Mouse (Mus musculus) megakaryocyte, embryonic 14.5 days (primary cell): ENCODE measurements at regions not wholly inside any gene's neighbourhood (a gene's known extent, or its start where the extent isn't known, plus 50 kb on each side); places are given as distances from the start of the nearest gene placed in this dataset.

Experiments used
- FLI1 ChIP-seq: IDR thresholded peaks from 2 replicates; pipeline ENCODE4 v1.6.1; 2012; ENCODE audit warnings: low read length, inconsistent platforms, mixed read lengths
- GATA1 ChIP-seq: IDR thresholded peaks from 3 replicates; pipeline ENCODE4 v1.6.1; 2012; ENCODE audit warnings: mixed read lengths, low read length, inconsistent platforms, borderline replicate concordance

- TF ChIP-seq GATA1 = no peak
- TF ChIP-seq FLI1 = no peak
These were observed 528.0 kb downstream of the Tmem38b start for GRCm38 (mm10) chr4:54353657-54354390.
